Mouse (Mus musculus) limb, embryonic 14.5 days (tissue): ENCODE data around the gene Etnk1. TPM values are rescaled to one million over a fixed set of nuclear protein-coding genes. Genes with fewer than 3 reads are reported as not detected.

Experiments
- ATAC-seq: fragments of 200-750 bp; cut with Nextera tagmentation; 2 replicates; pipeline ENCODE4 v1.8.0; 2017; ENCODE audit warnings: low read depth, moderate number of reproducible peaks, moderate TSS enrichment; ENCODE audit not compliant: low FRiP score
- DNase-seq: peaks from one replicate; pipeline ENCODE4 v3.0.0-alpha.2; 2015; ENCODE audit warnings: low spot score
- H3K27ac ChIP-seq: fragments of 300-500 bp; sonication (generic); replicated peaks from 2 replicates; pipeline ENCODE4 v1.5.1; 2014; ENCODE audit warnings: low read depth, mild to moderate bottlenecking, low read length, moderate library complexity, mixed read lengths
- H3K27me3 ChIP-seq: fragments of 300-500 bp; sonication (generic); 2 replicates; pipeline ENCODE4 v1.6.1; 2014; ENCODE audit warnings: low read length, mixed read lengths; ENCODE audit not compliant: control insufficient read depth, insufficient read depth
- H3K36me3 ChIP-seq: fragments of 300-500 bp; sonication (generic); 2 replicates; pipeline ENCODE4 v1.6.1; 2014; ENCODE audit warnings: mild to moderate bottlenecking, low read length, moderate library complexity, mixed read lengths; ENCODE audit not compliant: control insufficient read depth, insufficient read depth
- H3K4me1 ChIP-seq: fragments of 300-500 bp; sonication (generic); 2 replicates; pipeline ENCODE4 v1.6.1; 2014; ENCODE audit warnings: antibody characterized with exemption, low read length, mixed read lengths; ENCODE audit not compliant: control insufficient read depth, insufficient read depth
- H3K4me2 ChIP-seq: fragments of 300-500 bp; sonication (generic); replicated peaks from 2 replicates; pipeline ENCODE4 v1.6.1; 2014; ENCODE audit warnings: low read depth, mild to moderate bottlenecking, low read length, moderate library complexity; ENCODE audit not compliant: severe bottlenecking
- H3K4me3 ChIP-seq: fragments of 300-500 bp; sonication (generic); replicated peaks from 2 replicates; pipeline ENCODE4 v1.5.1; 2014; ENCODE audit warnings: low read length
- H3K9ac ChIP-seq: fragments of 300-500 bp; sonication (generic); 2 replicates; pipeline ENCODE4 v1.6.1; 2014; ENCODE audit warnings: mild to moderate bottlenecking, low read depth, low read length, moderate library complexity; ENCODE audit not compliant: severe bottlenecking
- H3K9me3 ChIP-seq: fragments of 300-500 bp; sonication (generic); 2 replicates; pipeline ENCODE4 v1.6.1; 2016; ENCODE audit warnings: low read length; ENCODE audit not compliant: control insufficient read depth
- POLR2A ChIP-seq: fragments of 200-500 bp; IDR thresholded peaks from 2 replicates; pipeline ENCODE4 v1.8.0; 2012; ENCODE audit warnings: inconsistent platforms, mild to moderate bottlenecking, moderate library complexity, borderline replicate concordance; ENCODE audit not compliant: insufficient read depth, insufficient read length; ENCODE audit errors: extremely low read depth
- WGBS: fragments of 180-500 bp; shearing (Covaris S2); extraction: QIAGEN DNeasy Blood & Tissue Kit; methylation state at CpG from one replicate; pipeline ENCODE4 v1.1.7; 2014; 5-methylcytosine and 5-hydroxymethylcytosine counted together
- polyA plus RNA-seq, 2 experiments: library from polyadenylated mRNA; depleted of rRNA in 1 of 2; stranded (reverse) in 1 of 2; unstranded in 1 of 2; fragments of >200 nt; fragmentation: Nextera tagmentation in 1 of 2; extraction: Ambion mirVana in 1 of 2; gene quantifications; 2 replicates each; pipeline versions ENCODE4 v1.2.1 to v1.2.3; 2012 to 2014

Etnk1 gene
- polyA plus RNA-seq, 2 experiments = 22.0 to 72.9 TPM

DNA sequence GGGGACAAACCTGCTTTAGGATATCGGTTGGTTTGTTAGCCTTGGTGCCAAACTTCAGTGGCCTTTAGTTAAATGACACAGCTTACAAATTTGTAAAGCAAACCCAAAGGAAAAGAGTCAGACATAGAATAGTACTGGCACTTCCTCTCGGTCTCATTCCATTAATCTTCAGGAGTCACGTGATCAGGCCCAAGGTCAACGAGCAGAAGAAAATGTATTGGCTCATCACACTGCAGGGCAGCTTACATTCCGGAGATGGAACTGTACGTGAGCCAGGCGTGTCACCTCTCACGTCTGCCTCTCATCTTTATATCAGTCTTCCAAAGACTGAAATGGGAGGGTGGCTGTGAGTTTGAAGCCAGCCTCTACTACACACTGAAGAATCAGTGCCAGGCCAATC lies 62.9 kb downstream of the Etnk1 start:
- 76% methylated on average over 8 of the region's 8 CpGs for WGBS
- no peaks in the 10 kb centered on the region for H3K36me3 ChIP-seq
- no peaks in the 10 kb centered on the region for H3K9me3 ChIP-seq
- no peak overlapping the region for H3K9ac ChIP-seq
- DNase-seq (no peak), ATAC-seq (no peak)
- H3K4me3 ChIP-seq = no peak overlapping the region
- TF ChIP-seq POLR2A = no peak
- no peaks in the 10 kb centered on the region for H3K4me1 ChIP-seq
- no peak overlapping the region for H3K4me2 ChIP-seq
- no peak overlapping the region for H3K27ac ChIP-seq
- H3K27me3 ChIP-seq = no peaks in the 10 kb centered on the region

DNA sequence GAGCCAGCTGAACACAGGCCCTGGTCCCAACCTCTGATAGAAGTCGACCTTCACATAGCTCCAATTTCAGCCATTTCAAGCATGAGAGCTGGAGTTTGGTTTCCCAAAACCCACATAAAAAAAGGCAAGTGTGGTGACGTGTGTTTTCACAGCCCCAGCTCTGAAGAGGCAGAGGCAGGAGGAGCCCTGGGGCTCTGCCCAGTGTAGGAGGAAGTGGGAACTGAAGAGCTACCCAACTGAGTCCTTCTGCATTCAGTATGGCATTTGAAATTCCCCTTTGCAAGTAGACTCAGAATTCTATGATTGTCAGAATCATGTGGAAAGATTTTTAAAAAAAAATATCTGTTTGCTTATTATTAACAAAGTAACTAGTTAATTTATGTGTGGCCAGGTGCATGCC lies 63.9 kb downstream of the Etnk1 start:
- DNase-seq = no peak
- Histone ChIP-seq H3K36me3 (no peaks in the 10 kb centered on the region), H3K4me3 (no peak overlapping the region), H3K4me1 (no peaks in the 10 kb centered on the region), H3K9me3 (no peaks in the 10 kb centered on the region), H3K27me3 (no peaks in the 10 kb centered on the region), H3K9ac (no peak overlapping the region), H3K4me2 (no peak overlapping the region), H3K27ac (no peak overlapping the region)
- ATAC-seq = no peak
- WGBS = 42% methylated on average over 2 of the region's 2 CpGs
- no peak for TF ChIP-seq POLR2A

DNA sequence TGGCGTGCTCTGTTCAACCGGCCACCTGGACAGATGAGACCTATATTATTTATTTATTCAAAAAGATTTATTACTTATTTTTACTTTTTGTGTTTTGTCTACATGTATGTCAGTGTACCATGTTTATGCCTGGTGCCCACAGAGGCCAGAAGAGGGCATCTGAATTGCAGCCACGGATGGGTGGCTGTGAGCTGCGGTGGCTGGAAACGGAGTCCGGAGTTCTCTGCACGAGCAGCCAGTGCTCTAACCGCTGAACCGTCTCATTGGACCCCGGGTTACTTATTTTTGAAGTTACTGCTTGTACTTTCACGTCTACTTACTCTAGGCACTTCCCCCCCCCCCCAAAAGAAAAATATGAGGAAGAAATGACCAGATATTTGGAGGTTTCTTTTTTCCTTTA lies 65.7 kb downstream of the Etnk1 start:
- H3K4me3 ChIP-seq = no peak overlapping the region
- no peaks in the 10 kb centered on the region for H3K27me3 ChIP-seq
- H3K27ac ChIP-seq = no peak overlapping the region
- DNase-seq = no peak
- no peak overlapping the region for H3K4me2 ChIP-seq
- TF ChIP-seq POLR2A = no peak
- 0 out of 2 replicates have a peak, but pooled peaks cover 3% of the 10 kb centered on the region for H3K4me1 ChIP-seq
- H3K9me3 ChIP-seq = no peaks in the 10 kb centered on the region
- WGBS = 89% methylated on average over 11 of the region's 11 CpGs
- ATAC-seq = no peak
- H3K9ac ChIP-seq = no peak overlapping the region
- H3K36me3 ChIP-seq = no peaks in the 10 kb centered on the region

DNA sequence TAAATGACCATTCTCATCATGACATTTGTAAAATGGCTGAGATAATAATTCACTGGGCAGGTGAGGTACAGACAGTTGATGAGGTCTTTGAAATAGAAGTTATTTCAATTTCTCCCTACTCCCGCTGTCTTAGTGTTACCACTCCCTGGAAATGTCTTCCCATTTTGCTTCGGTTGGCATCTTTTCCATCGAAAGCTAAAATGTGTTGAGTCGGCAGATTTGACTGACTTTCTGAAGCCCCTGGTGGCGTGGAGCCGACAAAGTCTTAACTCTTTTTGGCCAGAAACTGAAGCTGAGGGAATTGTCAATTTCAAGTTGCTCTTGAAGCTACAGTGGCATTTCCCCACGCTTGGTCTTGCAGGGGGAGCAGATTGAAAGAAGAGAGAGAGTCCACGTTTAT lies 67.8 kb downstream of the Etnk1 start:
- ATAC-seq = no peak
- no peak overlapping the region for H3K4me2 ChIP-seq
- 78% methylated on average over 8 of the region's 8 CpGs for WGBS
- no peaks in the 10 kb centered on the region for H3K9me3 ChIP-seq
- no peaks in the 10 kb centered on the region for H3K36me3 ChIP-seq
- no peak overlapping the region for H3K9ac ChIP-seq
- 0 out of 2 replicates have a peak, but pooled peaks cover 7% of the 10 kb centered on the region for H3K4me1 ChIP-seq
- H3K27ac ChIP-seq = no peak overlapping the region
- H3K27me3 ChIP-seq = no peaks in the 10 kb centered on the region
- no peak for DNase-seq
- H3K4me3 ChIP-seq = no peak overlapping the region
- TF ChIP-seq POLR2A = no peak

DNA sequence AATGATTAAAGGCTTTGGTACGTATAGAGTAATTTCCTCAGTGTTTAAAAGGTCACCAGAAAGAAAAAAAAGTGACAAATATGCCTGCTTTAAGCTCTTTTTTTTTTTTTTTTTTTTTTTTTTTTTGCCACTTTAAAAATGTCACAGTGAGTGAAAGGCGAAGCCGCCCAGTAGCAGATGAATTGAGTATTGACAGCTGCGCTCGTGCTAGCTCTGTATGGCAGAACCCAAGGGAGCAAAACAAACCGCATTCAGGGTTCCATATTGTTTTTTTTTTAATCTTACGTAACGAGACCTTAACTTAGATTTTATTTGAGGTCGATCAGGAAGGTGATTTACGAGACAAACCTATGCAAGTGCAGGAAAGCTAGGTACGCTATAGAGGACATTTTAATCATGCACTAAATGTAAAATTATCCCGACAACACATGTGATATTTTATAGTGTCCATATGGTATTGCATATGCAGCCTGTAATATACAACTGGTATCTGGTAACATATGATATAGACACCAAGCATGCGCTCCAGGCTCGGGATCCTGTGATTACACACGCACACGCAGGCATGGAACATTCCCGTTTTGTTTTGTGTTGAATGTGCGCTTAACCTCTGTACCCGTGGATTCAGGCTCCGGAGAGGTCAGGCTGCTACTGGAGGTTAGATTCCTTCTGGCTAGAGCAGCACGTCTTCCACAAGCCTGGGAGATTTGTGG lies 72.5 kb downstream of the Etnk1 start:
- WGBS = 40% methylated on average over 21 of the region's 21 CpGs
- H3K27me3 ChIP-seq = no peaks in the 10 kb centered on the region

DNA sequence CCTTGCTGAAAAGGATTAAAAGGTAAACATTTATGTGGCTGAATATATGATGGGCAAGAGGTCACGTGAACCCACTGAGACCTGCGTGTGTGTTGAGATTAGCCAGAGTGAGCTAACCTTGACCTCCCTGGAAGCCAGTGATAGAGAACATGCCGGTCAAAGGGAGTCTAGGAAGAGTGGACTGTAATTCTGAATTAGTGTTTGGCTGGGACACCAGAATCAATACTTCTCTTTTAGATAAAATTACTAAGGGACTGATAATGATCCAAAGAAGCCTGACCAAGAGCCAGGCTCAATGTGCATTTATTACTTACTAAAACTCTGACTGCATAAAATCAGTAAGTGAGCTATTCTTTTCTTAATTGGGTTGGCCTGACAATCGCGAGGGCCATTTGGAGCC lies 76.2 kb downstream of the Etnk1 start:
- no peak for DNase-seq
- Histone ChIP-seq H3K9ac (no peak overlapping the region), H3K27ac (no peak overlapping the region), H3K4me2 (no peak overlapping the region), H3K9me3 (no peaks in the 10 kb centered on the region), H3K36me3 (no peaks in the 10 kb centered on the region), H3K27me3 (no peaks in the 10 kb centered on the region), H3K4me1 (0 out of 2 replicates have a peak, but pooled peaks cover 4% of the 10 kb centered on the region), H3K4me3 (no peak overlapping the region)
- 80% methylated on average over 5 of the region's 5 CpGs for WGBS
- no peak for ATAC-seq
- no peak for TF ChIP-seq POLR2A

More for the DNA sequence above, 72.5 kb downstream of the Etnk1 start:
- ATAC-seq = no peak
- no peak overlapping the region for H3K27ac ChIP-seq
- no peak overlapping the region for H3K9ac ChIP-seq
- no peaks in the 10 kb centered on the region for H3K9me3 ChIP-seq
- no peaks in the 10 kb centered on the region for H3K36me3 ChIP-seq
- TF ChIP-seq POLR2A = no peak
- 0 out of 2 replicates have a peak, but pooled peaks cover 7% of the 10 kb centered on the region for H3K4me1 ChIP-seq
- no peak overlapping the region for H3K4me2 ChIP-seq
- no peak for DNase-seq
- no peak overlapping the region for H3K4me3 ChIP-seq
